Mouse (Mus musculus): ENCODE measurements around the gene Slc12a4.

DNA sequence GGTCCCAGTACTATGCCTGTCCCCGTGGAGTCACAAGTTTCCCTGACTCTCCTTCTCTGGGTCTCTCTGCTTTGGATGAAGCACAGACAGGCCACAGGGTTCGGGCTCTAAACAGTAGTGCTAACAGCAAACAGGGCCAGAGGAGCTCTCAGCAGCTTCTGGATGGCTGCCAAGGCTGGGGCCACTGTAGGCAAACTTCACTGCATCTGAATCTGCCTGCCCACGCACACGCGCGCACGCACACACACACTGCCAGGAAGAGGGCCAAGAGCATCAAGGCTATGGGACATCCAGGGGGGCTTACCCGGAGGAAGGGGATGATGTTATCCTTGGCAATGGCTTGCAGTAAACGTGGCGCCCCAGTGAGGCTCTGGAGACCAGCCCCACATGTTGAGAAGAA, 16.5 kb downstream of the Slc12a4 start:
- TF ChIP-seq ZNF384 (IDR thresholded peaks at IDR 0.05; ENCODE audit: low read depth, low read length) (no peak), ZC3H11A (IDR thresholded peaks at IDR 0.05; ENCODE audit: borderline replicate concordance, low read depth, low read length) (no peak)

Measured in ES-E14 (cell line).